Mouse (Mus musculus) heart, postnatal 0 days (tissue): ENCODE results near the gene Trappc1. TPM values are rescaled to one million over a fixed set of nuclear protein-coding genes. Genes with fewer than 3 reads are reported as not detected.

Experiments used
- ATAC-seq: fragments of 200-750 bp; cut with Nextera tagmentation; 2 replicates; pipeline ENCODE4 v1.8.0; 2017; ENCODE audit warnings: low read depth, moderate number of reproducible peaks, moderate library complexity; ENCODE audit not compliant: insufficient read depth
- DNase-seq: peaks from one replicate; pipeline ENCODE4 v3.0.0-alpha.2; 2016; ENCODE audit warnings: low spot score
- H3K27ac ChIP-seq: fragments of 300-500 bp; sonication (generic); 2 replicates; pipeline ENCODE4 v1.5.1; 2014; ENCODE audit warnings: low read depth, mild to moderate bottlenecking
- H3K27me3 ChIP-seq: fragments of 300-500 bp; sonication (generic); 2 replicates; pipeline ENCODE4 v1.6.1; 2014; ENCODE audit warnings: low read length, mixed read lengths; ENCODE audit not compliant: control insufficient read depth, insufficient read depth
- H3K36me3 ChIP-seq: fragments of 300-500 bp; sonication (generic); replicated peaks from 2 replicates; pipeline ENCODE4 v1.6.1; 2014; ENCODE audit warnings: low read length, mixed read lengths; ENCODE audit not compliant: control insufficient read depth, insufficient read depth
- H3K4me1 ChIP-seq: fragments of 300-500 bp; sonication (generic); 2 replicates; pipeline ENCODE4 v1.6.1; 2014; ENCODE audit warnings: antibody characterized with exemption; ENCODE audit not compliant: control insufficient read depth, insufficient read depth
- H3K4me2 ChIP-seq: fragments of 300-500 bp; sonication (generic); 2 replicates; pipeline ENCODE4 v1.6.1; 2014; ENCODE audit warnings: low read depth, mild to moderate bottlenecking, low read length, moderate library complexity
- H3K4me3 ChIP-seq: fragments of 300-500 bp; sonication (generic); 2 replicates; pipeline ENCODE4 v1.5.1; 2014; ENCODE audit warnings: low read depth, low read length
- H3K9ac ChIP-seq: fragments of 300-500 bp; sonication (generic); replicated peaks from 2 replicates; pipeline ENCODE4 v1.6.1; 2014; ENCODE audit warnings: low read depth, low read length, mixed read lengths
- H3K9me3 ChIP-seq: fragments of 300-500 bp; sonication (generic); replicated peaks from 2 replicates; pipeline ENCODE4 v1.6.1; 2016; ENCODE audit warnings: low read length; ENCODE audit not compliant: control insufficient read depth
- CTCF ChIP-seq: IDR thresholded peaks from 2 replicates; pipeline ENCODE4 v1.5.1; 2016; ENCODE audit warnings: antibody characterized with exemption, control low read depth, low read depth
- EP300 ChIP-seq: IDR thresholded peaks from 2 replicates; pipeline ENCODE4 v1.6.1; 2016; ENCODE audit warnings: antibody characterized with exemption, low read depth
- WGBS: fragments of 180-500 bp; shearing (Covaris S2); extraction: QIAGEN DNeasy Blood & Tissue Kit; methylation state at CpG from one replicate; pipeline ENCODE4 v1.1.7; 2014; 5-methylcytosine and 5-hydroxymethylcytosine counted together
- polyA plus RNA-seq: library from polyadenylated mRNA; unstranded; fragments of >200 nt; fragmentation: Nextera tagmentation; extraction: Ambion mirVana; gene quantifications from 2 replicates; pipeline ENCODE4 v1.2.1, GENCODE M21; 2015
- total RNA-seq: library from RNA; depleted of rRNA; stranded (reverse); fragments of >200 nt; gene quantifications from 2 replicates; pipeline ENCODE4 v1.2.3, GENCODE M21; 2014; ENCODE audit warnings: low replicate concordance; rRNA removed

The Trappc1 gene
- total RNA-seq = 240 and 263 TPM in 2 replicates
- polyA plus RNA-seq = 180 and 186 TPM in 2 replicates

DNA sequence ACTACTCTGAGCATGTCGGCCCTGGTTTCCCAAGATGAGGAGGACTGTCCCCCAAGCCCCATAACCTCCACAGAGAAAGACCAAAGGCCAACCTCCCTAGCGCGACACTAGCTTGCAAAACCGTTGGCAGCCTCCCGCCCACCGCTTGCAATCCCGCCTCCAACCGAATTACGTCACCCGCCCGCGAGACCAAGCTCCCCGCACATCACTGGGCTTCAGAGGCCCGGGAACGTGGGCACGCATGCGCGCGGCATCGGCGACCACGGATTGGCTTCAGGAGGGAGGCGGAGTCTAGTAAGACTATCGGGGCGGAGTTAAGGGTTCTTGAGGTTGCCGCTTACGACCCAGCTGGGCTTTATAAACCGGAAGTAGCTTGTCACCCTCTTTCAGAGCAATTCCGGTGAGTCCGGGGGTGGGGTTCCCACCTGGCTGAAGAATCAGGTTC lies at the start of gene Trappc1, which contains the start of gene Cntrob:
Trappc1 (plus strand) TSS at position 314 of the 445 bp plus-strand sequence.
Cntrob (minus strand) TSS at position 109 of the 445 bp plus-strand sequence.
- DNase-seq (peak; percentile 100), ATAC-seq (peak; percentile 95)
- Histone ChIP-seq H3K36me3 (peaks cover 15% of the 10 kb centered on the region), H3K9ac (peak within 1 kb of the TSS; percentile 71), H3K27ac (peak within 1 kb of the TSS; percentile 77), H3K4me3 (peak within 1 kb of the TSS; percentile 57), H3K4me2 (peak within 1 kb of the TSS; percentile 85), H3K4me1 (peaks cover 34% of the 10 kb centered on the region; the same call in 1 of the 2 replicates), H3K9me3 (no peaks in the 10 kb centered on the region), H3K27me3 (peaks cover 6% of the 10 kb centered on the region; the same call in 1 of the 2 replicates)
- under 1% methylated on average over 30 of the region's 30 CpGs for WGBS
- TF ChIP-seq CTCF = no peak
- TF ChIP-seq EP300 = no peak

GRCm38 (mm10) chr11:69275650-69276049 lies 48.1 kb upstream of the Trappc1 start:
- DNase-seq = no peak
- H3K9ac ChIP-seq = no peak overlapping the region
- H3K9me3 ChIP-seq = no peaks in the 10 kb centered on the region
- H3K36me3 ChIP-seq = no peaks in the 10 kb centered on the region
- no peak overlapping the region for H3K4me3 ChIP-seq
- 65% methylated on average over 6 of the region's 6 CpGs for WGBS
- ATAC-seq = no peak
- no peak overlapping the region for H3K27ac ChIP-seq
- H3K27me3 ChIP-seq = no peaks in the 10 kb centered on the region
- H3K4me1 ChIP-seq = no peaks in the 10 kb centered on the region
- no peak overlapping the region for H3K4me2 ChIP-seq
- no peak for TF ChIP-seq CTCF
- TF ChIP-seq EP300 = no peak

DNA sequence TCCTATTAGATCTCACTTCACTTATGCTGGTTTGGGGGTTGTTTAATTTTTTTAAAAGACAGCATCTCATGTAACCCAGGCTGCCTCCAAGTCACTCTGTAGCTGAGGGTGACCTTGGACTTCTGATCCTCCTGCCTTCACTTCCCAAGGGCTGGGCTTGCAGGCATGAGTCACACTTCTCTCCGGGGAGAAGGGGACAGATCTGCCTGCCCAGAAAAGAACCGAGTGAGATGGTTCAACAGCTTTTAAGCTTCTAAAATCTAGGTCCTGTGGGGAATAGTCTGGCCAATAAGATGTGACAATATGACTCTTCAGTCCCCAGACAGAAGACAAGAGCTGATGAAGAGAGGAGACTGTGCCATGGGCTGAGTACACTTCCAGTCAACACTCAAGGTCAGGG lies 47.7 kb upstream of the Trappc1 start:
- no peak overlapping the region for H3K4me3 ChIP-seq
- no peak for DNase-seq
- ATAC-seq = no peak
- no peak overlapping the region for H3K9ac ChIP-seq
- H3K27me3 ChIP-seq = no peaks in the 10 kb centered on the region
- no peak for TF ChIP-seq CTCF
- no peak for TF ChIP-seq EP300
- H3K9me3 ChIP-seq = no peaks in the 10 kb centered on the region
- H3K4me1 ChIP-seq = no peaks in the 10 kb centered on the region
- H3K36me3 ChIP-seq = no peaks in the 10 kb centered on the region
- WGBS = 9% methylated on average over 2 of the region's 2 CpGs
- H3K27ac ChIP-seq = no peak overlapping the region
- H3K4me2 ChIP-seq = no peak overlapping the region

GRCm38 (mm10) chr11:69277267-69277666 lies 46.5 kb upstream of the Trappc1 start:
- H3K36me3 ChIP-seq = no peaks in the 10 kb centered on the region
- H3K4me3 ChIP-seq = no peak overlapping the region
- H3K4me1 ChIP-seq = no peaks in the 10 kb centered on the region
- ATAC-seq (no peak), DNase-seq (no peak)
- TF ChIP-seq EP300 = no peak
- TF ChIP-seq CTCF = no peak
- H3K4me2 ChIP-seq = no peak overlapping the region
- no peak overlapping the region for H3K27ac ChIP-seq
- no peak overlapping the region for H3K9ac ChIP-seq
- no peaks in the 10 kb centered on the region for H3K9me3 ChIP-seq
- WGBS = 66% methylated on average over 5 of the region's 5 CpGs
- H3K27me3 ChIP-seq = no peaks in the 10 kb centered on the region

- TF ChIP-seq CTCF = no peak
- TF ChIP-seq EP300 = no peak
- Histone ChIP-seq H3K4me2 (no peak overlapping the region), H3K27ac (no peak overlapping the region), H3K9me3 (0 out of 2 replicates have a peak, but pooled peaks cover 5% of the 10 kb centered on the region), H3K4me3 (no peak overlapping the region), H3K36me3 (no peaks in the 10 kb centered on the region), H3K27me3 (no peaks in the 10 kb centered on the region), H3K4me1 (no peaks in the 10 kb centered on the region), H3K9ac (no peak overlapping the region)
- WGBS = 81% methylated on average over 5 of the region's 5 CpGs
- DNase-seq = no peak
- ATAC-seq = no peak
These were observed 32.7 kb upstream of the Trappc1 start for GRCm38 (mm10) chr11:69291111-69291510.

- no peak for TF ChIP-seq CTCF
- no peak for TF ChIP-seq EP300
- no peaks in the 10 kb centered on the region for H3K27me3 ChIP-seq
- H3K9me3 ChIP-seq = no peaks in the 10 kb centered on the region
- DNase-seq (no peak), ATAC-seq (no peak)
- no peaks in the 10 kb centered on the region for H3K4me1 ChIP-seq
- H3K27ac ChIP-seq = no peak overlapping the region
- H3K9ac ChIP-seq = no peak overlapping the region
- peaks cover 7% of the 10 kb centered on the region for H3K36me3 ChIP-seq
- 76% methylated on average over 3 of the region's 3 CpGs for WGBS
- H3K4me3 ChIP-seq = no peak overlapping the region
- H3K4me2 ChIP-seq = no peak overlapping the region
These were observed 28.5 kb upstream of the Trappc1 start for GRCm38 (mm10) chr11:69295286-69295685.
